Mouse (Mus musculus) CH12.LX (cell line): ENCODE data around the gene Swt1. TPM values are rescaled to one million over a fixed set of nuclear protein-coding genes. Genes with fewer than 3 reads are reported as not detected.

Source experiments
- DNase-seq: peaks from one replicate; pipeline ENCODE4 v3.0.0-alpha.2; 2013; ENCODE audit errors: extremely low read depth
- H3K27ac ChIP-seq: 2 replicates; pipeline ENCODE4 v1.5.1; 2012; ENCODE audit warnings: low read depth, mild to moderate bottlenecking, control low read depth, moderate library complexity; ENCODE audit not compliant: insufficient read depth
- H3K27me3 ChIP-seq: replicated peaks from 2 replicates; pipeline ENCODE3; 2012; ENCODE audit warnings: inconsistent platforms
- H3K36me3 ChIP-seq, 2 experiments: replicated peaks in 1 of 2; 2 replicates each; pipeline versions ENCODE3 to v1.6.1; 2012; ENCODE audit warnings: inconsistent platforms in 1 of 2, low read length in 1 of 2, mild to moderate bottlenecking in 1 of 2, mixed read lengths in 1 of 2, moderate library complexity in 1 of 2; ENCODE audit not compliant: control insufficient read depth in 1 of 2, insufficient read depth in 1 of 2
- H3K4me1 ChIP-seq, 2 experiments: 2 replicates each; pipeline ENCODE4 v1.6.1; 2012; ENCODE audit warnings: inconsistent platforms in 1 of 2, moderate library complexity in 1 of 2; ENCODE audit not compliant: insufficient read depth in 2 of 2, control insufficient read depth in 1 of 2
- H3K4me2 ChIP-seq: 2 replicates; pipeline ENCODE4 v1.6.1; 2012; ENCODE audit warnings: low read depth, mild to moderate bottlenecking, control low read depth; ENCODE audit not compliant: poor library complexity, insufficient read depth, severe bottlenecking
- H3K4me3 ChIP-seq, 3 experiments: fragments of 150-350 bp in 1 of 3; sonication (generic) in 1 of 3; replicated peaks in 1 of 3; 2 replicates each; pipeline versions ENCODE3 to v1.5.1; 2011 to 2012; ENCODE audit warnings: low read depth in 2 of 3, low read length in 2 of 3, mild to moderate bottlenecking in 2 of 3, moderate library complexity in 2 of 3, control low read depth in 1 of 3, improper control_type of control experiment in 1 of 3, inconsistent platforms in 1 of 3, mixed read lengths in 1 of 3; ENCODE audit not compliant: poor library complexity in 1 of 3
- H3K79me2 ChIP-seq: replicated peaks from 2 replicates; pipeline ENCODE4 v1.6.1; 2012; ENCODE audit warnings: mild to moderate bottlenecking, moderate library complexity; ENCODE audit not compliant: control insufficient read depth, poor library complexity, insufficient read depth, severe bottlenecking; ENCODE audit errors: extremely low read depth
- H3K9ac ChIP-seq: 2 replicates; pipeline ENCODE4 v1.6.1; 2012; ENCODE audit warnings: low read depth, mild to moderate bottlenecking, control low read depth, moderate library complexity; ENCODE audit not compliant: insufficient read depth
- H3K9me3 ChIP-seq: replicated peaks from 2 replicates; pipeline ENCODE3; 2012; ENCODE audit warnings: low read length, inconsistent platforms, mixed read lengths
- CHD2 ChIP-seq: IDR thresholded peaks from 2 replicates; pipeline ENCODE4 v1.6.1; 2011; ENCODE audit warnings: low read length, improper control_type of control experiment
- CTCF ChIP-seq, 2 experiments: IDR thresholded peaks in 1 of 2; conservative IDR thresholded peaks in 1 of 2; 2 replicates each; pipeline ENCODE4 v1.5.1; 2011 to 2012; ENCODE audit warnings: low read depth in 2 of 2, low read length in 2 of 2, improper control_type of control experiment in 1 of 2, inconsistent platforms in 1 of 2, mild to moderate bottlenecking in 1 of 2, moderate library complexity in 1 of 2
- ETS1 ChIP-seq: conservative IDR thresholded peaks from 2 replicates; pipeline ENCODE4 v1.6.1; 2012; ENCODE audit warnings: low read depth, mild to moderate bottlenecking, inconsistent platforms, low read length, improper control_type of control experiment, moderate library complexity
- POLR2A ChIP-seq: IDR thresholded peaks from 2 replicates; pipeline ENCODE4 v1.6.1; 2011; ENCODE audit warnings: low read depth, mild to moderate bottlenecking, improper control_type of control experiment, low read length
- POLR2AphosphoS2 ChIP-seq: IDR thresholded peaks from 2 replicates; pipeline ENCODE4 v1.6.1; 2011; ENCODE audit warnings: low read depth, low read length, improper control_type of control experiment
- SMC3 ChIP-seq: IDR thresholded peaks from 2 replicates; pipeline ENCODE4 v1.6.1; 2011; ENCODE audit warnings: low read depth, low read length, improper control_type of control experiment
- UBTF ChIP-seq: IDR thresholded peaks from 2 replicates; pipeline ENCODE4 v1.6.1; 2012; ENCODE audit warnings: low read depth, mild to moderate bottlenecking, inconsistent platforms, low read length, improper control_type of control experiment, moderate library complexity
- USF1 ChIP-seq: IDR thresholded peaks from 2 replicates; pipeline ENCODE4 v1.6.1; 2014; ENCODE audit warnings: low read depth, mild to moderate bottlenecking, inconsistent platforms, low read length, improper control_type of control experiment
- USF2 ChIP-seq: conservative IDR thresholded peaks from 2 replicates; pipeline ENCODE4 v1.6.1; 2011; ENCODE audit warnings: low read depth, low read length, improper control_type of control experiment
- ZC3H11A ChIP-seq: IDR thresholded peaks from 2 replicates; pipeline ENCODE4 v1.6.1; 2012; ENCODE audit warnings: low read depth, mild to moderate bottlenecking, inconsistent platforms, low read length, improper control_type of control experiment
- dilution Hi-C: fragments of 300-500 bp; cut with MboI; formaldehyde crosslinking; loops from 2 replicates; pipeline ENCODE4 v1.14.3; 2020; ENCODE audit warnings: low sequenced_read_pairs; ENCODE audit not compliant: extremely low pct_unique_long_range_greater_than_20kb, extremely low pct_ligation_motif_present
- in situ Hi-C: fragments of 300-500 bp; cut with MboI; formaldehyde crosslinking; loops from 3 replicates; pipeline ENCODE4 v1.14.3; 2019; ENCODE audit warnings: low sequenced_read_pairs, low pct_ligation_motif_present, low pct_unique_long_range_greater_than_20kb, mixed read lengths
- polyA plus RNA-seq: library from polyadenylated mRNA; unstranded; fragments of >175 nt; gene quantifications from 2 replicates; pipeline ENCODE4 v1.2.1, GENCODE M21; 2012; ENCODE audit warnings: low read depth; ENCODE audit not compliant: insufficient read length
- total RNA-seq, 2 experiments: library from RNA; depleted of rRNA; stranded (reverse); fragments of 300-350 nt in 1 of 2; fragments of >200 nt in 1 of 2; gene quantifications; 2 replicates each; pipeline ENCODE4 v1.2.3; 2012 to 2014

The Swt1 gene
- total and polyA plus RNA-seq, 3 experiments: 8.0 to 19.6 (median 14.8) TPM

DNA sequence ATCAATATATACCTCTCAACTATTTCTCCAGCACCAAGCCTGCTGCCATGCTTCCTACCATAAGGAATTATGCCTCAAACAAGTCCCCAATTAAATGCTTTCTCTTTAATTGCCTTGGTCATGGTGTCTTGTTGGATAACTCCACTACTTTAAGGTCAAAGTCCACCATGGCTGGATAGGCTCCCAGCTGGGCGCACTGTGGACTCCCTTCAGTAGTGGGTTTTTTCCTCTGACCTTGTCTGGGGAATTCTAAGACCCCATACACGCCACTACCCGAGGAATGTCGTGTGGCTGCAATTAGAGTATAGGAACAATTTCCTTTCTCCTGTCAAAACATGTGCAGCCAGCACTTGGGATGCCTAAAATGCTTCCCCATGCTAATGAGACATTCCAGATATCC is 36.7 kb upstream of the Swt1 start:
- Histone ChIP-seq H3K9me3 (no peaks in the 10 kb centered on the region), H3K27me3 (no peaks in the 10 kb centered on the region), H3K9ac (no peak overlapping the region), H3K4me2 (no peak overlapping the region), H3K36me3 (peaks cover 19 to 49% of the 10 kb centered on the region in 2 experiments), H3K4me1 (no peaks in the 10 kb centered on the region), H3K4me3 (no peak overlapping the region), H3K79me2 (no peaks in the 10 kb centered on the region), H3K27ac (no peak overlapping the region)
- no peak for TF ChIP-seq ETS1
- TF ChIP-seq POLR2AphosphoS2: 0 out of 2 replicates have a peak, but pooled peaks have one; percentile 45
- TF ChIP-seq UBTF: no peak
- in situ Hi-C loops: loop anchor here (25.0 kb wide), 1 partner anchor 247 kb away; no protein-coding TSS in a partner anchor
- dilution Hi-C loops: no loop called here
- no peak for DNase-seq

DNA sequence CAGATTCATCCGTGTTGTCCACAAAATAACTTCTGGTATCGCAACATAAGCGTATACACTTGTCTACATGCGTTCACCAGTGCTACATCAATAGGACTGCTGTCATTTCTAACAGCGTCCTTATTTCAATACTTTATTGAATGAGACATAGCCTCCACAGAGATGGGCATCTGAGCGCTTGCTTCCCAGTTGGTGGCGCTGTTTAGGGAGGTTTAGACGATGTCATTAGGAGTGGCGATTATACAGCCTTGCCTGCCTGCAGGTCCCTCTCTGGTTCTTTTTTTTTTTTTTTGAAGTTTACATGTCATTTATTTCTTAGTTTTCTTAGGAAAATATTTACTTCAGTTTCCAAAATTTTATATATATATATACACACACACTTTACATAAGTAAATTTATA is 33.0 kb upstream of the Swt1 start:
- no peaks in the 10 kb centered on the region for H3K79me2 ChIP-seq
- H3K4me1 ChIP-seq: peaks cover 0 to 8% of the 10 kb centered on the region in 2 experiments; a peak in 1 of 4 replicates
- H3K4me3 ChIP-seq: no peak overlapping the region
- no peak overlapping the region for H3K9ac ChIP-seq
- no peak for TF ChIP-seq USF2
- no peak for TF ChIP-seq CHD2
- TF ChIP-seq CTCF (conservative IDR thresholded peaks at IDR 0.05 in 1 of 2, IDR thresholded peaks at IDR 0.05 in 1 of 2; ENCODE audit: low read depth in 2 of 2, low read length in 2 of 2): peak in 1 of 2 experiments; percentile 34; a peak in 2 of 4 replicates
- TF ChIP-seq SMC3: no peak; the same call in 1 of the 2 replicates
- DNase-seq: peak; percentile 20
- no peak overlapping the region for H3K27ac ChIP-seq
- in situ Hi-C loops: loop anchor here (25.0 kb wide), 1 partner anchor 251 kb away; no protein-coding TSS in a partner anchor
- H3K36me3 ChIP-seq: peaks cover 35 to 56% of the 10 kb centered on the region in 2 experiments
- H3K27me3 ChIP-seq: no peaks in the 10 kb centered on the region
- no peak overlapping the region for H3K4me2 ChIP-seq
- no peaks in the 10 kb centered on the region for H3K9me3 ChIP-seq
- dilution Hi-C loops: no loop called here

DNA sequence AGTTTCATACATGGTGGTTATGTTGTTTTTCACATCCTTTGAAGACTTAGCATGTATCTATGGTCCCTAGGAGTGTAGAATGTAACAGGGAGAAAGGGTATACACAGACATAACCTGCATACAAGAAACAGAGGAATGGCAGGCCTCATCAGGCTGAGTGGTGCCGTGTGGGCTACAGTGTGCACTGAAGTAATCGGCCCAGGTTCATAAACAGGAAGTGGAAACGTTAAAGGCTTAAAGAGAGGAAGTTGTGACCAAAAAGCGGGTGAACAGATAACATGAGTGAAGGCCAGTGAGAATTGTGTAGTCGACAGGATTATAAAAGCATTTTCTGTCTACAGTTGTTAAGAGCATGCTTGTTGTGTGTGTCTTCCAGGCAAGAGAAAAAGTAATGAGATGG is 28.8 kb upstream of the Swt1 start:
- peaks cover 46 to 65% of the 10 kb centered on the region in 2 experiments for H3K36me3 ChIP-seq
- H3K4me1 ChIP-seq: peaks cover 0 to 8% of the 10 kb centered on the region in 2 experiments; a peak in 1 of 4 replicates
- dilution Hi-C loops: no loop called here
- H3K79me2 ChIP-seq: no peaks in the 10 kb centered on the region
- TF ChIP-seq POLR2A (no peak), ZC3H11A (no peak), CHD2 (no peak), USF1 (no peak)
- in situ Hi-C loops: loop anchor here (25.0 kb wide), 1 partner anchor 255 kb away; no protein-coding TSS in a partner anchor
- no peak overlapping the region for H3K27ac ChIP-seq
- no peak overlapping the region for H3K4me3 ChIP-seq
- peak; percentile 27 for DNase-seq
- H3K27me3 ChIP-seq: no peaks in the 10 kb centered on the region
- no peak overlapping the region for H3K4me2 ChIP-seq
- H3K9me3 ChIP-seq: no peaks in the 10 kb centered on the region
- no peak overlapping the region for H3K9ac ChIP-seq
